Mouse (Mus musculus) ovary, postnatal 10 days (tissue): ENCODE measurements around the gene Tmem221.
A peak's percentile ranks its signal among the peaks of the same experiment; 100 is the strongest.

Experiments
- DNase-seq: peaks from one replicate; pipeline ENCODE4 v3.0.0; 2022; ENCODE audit warnings: low spot score

The Tmem221 gene

DNA sequence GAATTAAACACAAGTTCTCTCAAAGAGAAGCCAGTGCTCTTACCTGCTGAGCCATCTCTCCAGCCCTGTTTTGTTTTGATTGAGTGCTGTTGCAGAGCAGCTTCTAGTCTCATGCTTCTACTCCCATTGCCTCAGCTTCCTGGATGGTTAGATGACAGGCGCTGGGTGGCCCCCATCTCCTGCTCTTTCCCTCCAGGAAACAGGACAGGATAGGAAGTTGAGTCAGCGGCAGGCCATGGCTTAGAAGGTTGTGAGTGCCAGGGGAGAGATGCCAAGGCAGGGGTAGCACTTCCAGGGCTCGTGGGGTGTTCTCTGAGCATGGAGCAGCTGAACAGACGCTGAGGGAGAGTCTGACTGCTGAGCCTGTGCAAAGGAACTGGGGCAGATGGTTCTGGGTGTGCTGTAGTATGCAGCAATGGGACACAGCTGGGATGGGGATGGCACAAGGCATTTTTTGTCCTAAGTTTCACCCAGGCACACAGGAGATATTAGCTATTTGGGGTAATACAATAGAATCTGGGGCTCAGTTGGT is 19.3 kb upstream of the Tmem221 start:
- no peak for DNase-seq

GRCm38 (mm10) chr8:71575020-71575419 is 16.3 kb upstream of the Tmem221 start:
- no peak for DNase-seq

DNA sequence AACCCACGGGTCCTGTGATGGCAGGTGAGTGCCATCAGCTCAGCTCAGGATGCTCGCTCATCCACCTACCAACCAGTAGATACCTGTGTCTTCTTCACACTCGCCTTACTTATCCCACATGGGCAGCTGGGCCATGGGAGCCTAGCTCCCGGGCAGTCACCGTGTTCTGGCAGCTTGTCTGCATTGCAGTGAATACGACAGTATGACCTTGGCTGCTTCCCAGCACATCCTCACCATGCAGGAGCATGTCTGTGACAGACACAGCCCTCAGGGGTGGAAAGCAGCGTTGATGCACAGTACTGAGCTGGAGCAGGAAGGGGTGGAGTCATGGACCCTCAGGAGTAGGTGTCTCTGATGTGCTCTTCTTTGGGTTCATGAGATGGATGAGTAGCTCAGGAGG is 15.8 kb upstream of the Tmem221 start:
- DNase-seq, result no peak

DNA sequence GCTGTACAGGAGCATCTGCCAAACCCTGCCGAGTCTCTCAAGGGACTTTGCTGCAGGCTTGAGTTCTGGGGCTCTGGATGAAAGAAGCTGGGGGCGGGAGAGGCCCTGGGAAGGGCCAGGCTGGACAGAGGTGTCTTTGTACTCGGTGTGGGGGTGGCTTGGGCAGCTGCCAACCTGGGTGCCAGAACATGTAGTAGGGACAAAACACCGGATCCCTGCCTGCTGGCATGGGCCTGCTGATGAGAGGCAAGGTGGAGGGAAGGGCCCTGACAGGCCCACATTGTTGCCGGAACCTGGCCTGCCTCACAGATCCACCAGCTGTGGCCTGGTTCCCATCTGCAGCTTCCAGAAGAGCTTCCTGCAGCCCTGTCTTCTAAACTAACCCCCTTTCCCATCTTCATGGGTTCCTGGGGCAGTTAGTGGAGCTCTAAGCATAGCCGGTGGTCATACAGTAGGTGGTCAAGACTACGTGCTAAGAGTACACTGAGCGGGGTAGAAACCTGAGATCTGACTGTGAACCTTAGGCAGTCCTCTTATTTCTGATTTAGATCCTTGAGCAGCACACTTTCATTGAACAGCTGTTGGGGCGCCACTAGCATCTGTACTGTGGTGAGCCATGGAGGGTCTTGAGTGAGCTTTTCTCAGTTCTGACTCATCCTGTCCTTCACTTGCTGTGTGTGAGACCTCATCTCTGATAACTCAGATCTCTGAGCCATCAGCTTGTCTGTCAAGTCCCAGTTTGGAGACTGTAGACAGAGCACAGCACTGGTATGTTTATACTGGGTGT is 14.4 kb upstream of the Tmem221 start:
- DNase-seq, result no peak

DNA sequence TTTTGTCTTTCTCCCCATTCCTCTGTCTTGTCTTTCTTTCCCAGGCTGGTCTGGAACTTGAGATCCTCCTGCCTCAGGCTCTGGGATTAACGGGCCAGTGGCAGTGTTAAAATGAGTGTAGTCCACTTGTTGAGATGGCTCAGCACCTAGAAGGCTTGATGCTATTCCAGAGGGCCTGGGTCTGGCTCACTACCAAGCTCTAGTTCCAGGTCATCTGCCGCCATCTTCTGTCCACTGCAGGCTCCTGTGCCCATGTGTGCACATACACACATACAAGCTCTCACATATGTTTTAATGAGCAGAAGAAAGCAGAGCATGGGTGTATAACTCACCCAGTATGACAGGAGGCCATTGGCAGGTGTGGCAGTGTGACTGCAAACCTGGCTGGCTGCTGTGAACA is 13.4 kb upstream of the Tmem221 start:
- DNase-seq, result no peak

GRCm38 (mm10) chr8:71570291-71570954 is 11.8 kb upstream of the Tmem221 start:
- peak; percentile 78 for DNase-seq

DNA sequence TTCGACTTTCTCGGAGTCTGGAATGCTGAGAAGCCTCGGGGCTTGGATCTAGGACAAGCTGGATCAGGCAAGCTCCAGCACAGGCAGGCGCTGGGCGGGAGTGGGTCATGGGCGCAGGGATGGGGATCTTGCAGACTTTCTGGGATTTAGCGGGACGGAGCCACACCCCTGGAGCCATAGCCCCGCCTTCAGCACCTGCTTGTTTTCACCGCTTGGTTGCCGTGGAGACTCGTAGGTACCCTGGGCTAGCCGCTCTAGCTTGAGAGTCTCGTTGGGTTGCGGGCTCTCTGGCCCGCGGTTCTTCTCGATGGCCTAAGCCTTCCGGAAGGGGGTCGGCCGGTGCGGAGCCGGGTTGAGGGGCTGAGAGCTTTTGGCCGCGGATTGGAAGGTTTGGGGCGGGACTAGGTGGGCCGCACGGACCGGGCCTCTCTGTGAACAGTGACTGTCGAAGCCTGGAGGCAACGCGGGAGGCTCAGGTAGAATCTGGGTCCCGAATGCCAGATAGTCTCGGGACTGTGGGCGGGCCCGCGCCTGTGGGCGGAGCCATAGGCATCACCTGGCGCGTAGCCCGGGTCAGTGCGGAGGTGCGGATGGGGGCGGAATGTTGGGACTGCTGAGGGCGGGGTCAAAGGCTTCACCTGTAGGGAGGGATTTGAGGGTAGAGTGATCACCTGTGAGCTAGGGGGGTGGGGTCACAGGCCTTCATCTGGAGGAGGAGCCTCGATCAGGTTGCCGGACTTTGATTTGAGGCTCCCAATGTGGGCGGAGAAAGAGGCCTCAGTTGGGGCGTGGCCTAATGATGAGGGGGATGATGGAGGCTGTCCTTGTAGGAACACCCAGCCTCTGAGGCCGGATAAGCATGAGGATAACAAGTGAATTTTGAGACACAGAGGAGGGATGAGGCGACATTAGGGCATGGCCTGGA is 11.0 kb upstream of the Tmem221 start:
- peak; percentile 83 for DNase-seq

GRCm38 (mm10) chr8:71568941-71569340 is 10.3 kb upstream of the Tmem221 start:
- DNase-seq, result no peak

DNA sequence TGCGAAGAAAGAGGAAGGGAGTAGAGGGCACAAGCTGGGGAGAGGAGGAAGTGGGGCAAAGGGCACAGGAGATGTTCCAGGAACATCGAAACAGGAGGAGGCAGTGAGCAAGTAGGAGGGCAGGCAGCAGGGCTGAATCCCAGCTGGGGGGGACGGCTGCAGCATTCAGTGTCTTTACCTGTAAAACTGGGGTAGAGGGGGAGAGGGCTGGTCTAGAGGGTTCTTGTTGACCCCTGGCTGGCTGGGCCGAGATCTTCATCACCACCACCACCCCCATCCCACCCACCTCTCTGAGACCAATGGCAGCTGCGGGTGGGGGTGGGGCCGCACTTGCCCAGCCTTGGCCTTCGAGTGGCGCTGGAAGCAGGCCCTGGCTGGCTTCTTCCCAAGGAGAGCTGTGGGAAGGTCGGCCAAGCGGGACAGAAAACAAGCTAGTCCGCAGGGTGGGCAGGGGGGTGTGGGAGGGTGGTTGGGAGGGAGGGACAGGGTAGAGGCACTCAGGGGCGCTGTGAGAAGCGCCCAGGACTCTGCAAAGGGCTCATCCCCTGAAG is 9.8 kb upstream of the Tmem221 start, which contains the start of gene Slc27a1:
Gene Slc27a1, plus strand, starts transcription at position 496 of the 551 bp plus-strand sequence.
- DNase-seq, result peak; percentile 54

DNA sequence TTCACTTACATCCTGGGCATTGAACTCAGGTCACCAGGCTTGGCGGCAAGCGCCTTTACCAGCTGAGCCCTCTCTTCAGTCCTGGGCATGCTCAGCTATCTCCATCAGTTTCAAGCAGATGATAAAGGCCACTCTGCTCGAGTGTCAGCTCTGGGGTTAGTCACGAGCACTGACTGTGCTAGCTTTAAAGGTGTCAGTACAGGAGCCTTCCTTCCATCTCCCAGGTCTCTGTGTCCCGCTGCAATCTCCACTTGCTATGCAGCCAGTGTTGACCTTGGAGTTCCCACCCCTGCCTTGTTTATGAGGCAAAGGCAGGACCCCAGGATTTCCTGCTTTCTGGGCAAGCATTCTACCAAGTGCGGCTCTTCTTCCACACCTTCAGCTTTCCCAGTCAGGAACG is 8.9 kb upstream of the Tmem221 start:
- DNase-seq, result no peak

- no peak for DNase-seq
Observed at GRCm38 (mm10) chr8:71566501-71566900, 7.8 kb upstream of the Tmem221 start, which contains the start of gene Nxnl1. Gene Nxnl1 (minus strand): TSS chr8:71566601.

GRCm38 (mm10) chr8:71563992-71564391 is 5.3 kb upstream of the Tmem221 start:
- no peak for DNase-seq

DNA sequence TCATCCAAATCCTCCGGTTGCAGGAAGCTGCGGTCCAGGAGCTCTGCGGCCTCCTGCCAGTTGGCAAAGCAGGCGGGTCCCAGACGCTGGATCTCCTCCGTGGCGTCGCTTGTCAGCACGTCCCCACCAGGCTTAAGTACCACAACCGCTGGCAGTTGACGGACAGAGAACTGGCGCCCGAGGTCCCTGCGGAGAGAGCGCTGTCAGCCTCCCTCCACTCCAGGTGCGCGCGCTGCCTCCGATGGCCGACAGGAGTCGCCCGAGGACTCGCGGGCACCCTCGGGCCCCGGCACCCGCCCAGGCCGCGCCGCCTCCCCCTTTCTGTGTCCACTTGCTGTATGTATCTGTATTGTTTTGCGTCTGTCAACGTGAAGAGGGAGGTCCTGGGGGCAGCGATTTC is 4.1 kb upstream of the Tmem221 start:
- peak; percentile 75 for DNase-seq

DNA sequence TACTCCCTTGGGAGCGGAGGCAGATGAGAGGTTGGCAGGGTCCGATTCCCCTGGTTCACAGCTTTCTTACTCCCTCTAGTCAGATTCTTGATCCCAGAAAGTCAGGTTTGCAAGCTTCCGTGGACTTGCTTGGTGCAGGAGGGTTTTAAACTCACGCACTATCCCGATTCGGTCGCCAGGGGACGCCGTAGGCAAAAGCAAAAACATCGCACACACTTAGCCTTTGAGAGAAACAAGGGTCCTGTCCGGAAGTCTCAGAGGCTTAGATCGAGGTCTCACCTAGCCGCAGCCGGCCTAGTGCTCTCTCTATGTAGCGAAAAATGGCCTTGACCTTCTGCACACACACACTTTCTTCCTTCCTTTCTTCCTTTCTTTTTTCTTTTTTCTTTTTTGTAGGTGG is 2.7 kb upstream of the Tmem221 start:
- DNase-seq, result no peak

DNA sequence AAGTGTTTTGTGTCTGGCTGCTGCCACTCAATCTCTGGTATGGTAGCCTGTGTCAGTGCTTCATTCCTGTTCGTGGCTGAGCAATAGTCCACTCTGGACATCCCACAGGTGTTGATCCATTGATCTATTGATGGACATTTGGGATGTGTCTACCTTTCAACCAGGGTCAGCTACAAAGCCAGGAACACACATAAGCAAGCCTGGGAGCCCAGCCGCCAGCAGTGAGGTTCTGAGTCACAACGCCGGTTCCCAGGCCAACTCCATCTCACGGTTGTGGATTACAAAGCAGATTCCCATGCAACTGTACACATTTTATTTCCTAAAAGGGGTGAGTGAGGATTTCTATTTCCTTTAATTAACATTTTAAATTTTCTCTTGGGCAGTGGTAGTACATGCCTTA is 2.1 kb upstream of the Tmem221 start:
- DNase-seq, result no peak

GRCm38 (mm10) chr8:71560071-71560470 is 1.4 kb upstream of the Tmem221 start:
- no peak for DNase-seq

DNA sequence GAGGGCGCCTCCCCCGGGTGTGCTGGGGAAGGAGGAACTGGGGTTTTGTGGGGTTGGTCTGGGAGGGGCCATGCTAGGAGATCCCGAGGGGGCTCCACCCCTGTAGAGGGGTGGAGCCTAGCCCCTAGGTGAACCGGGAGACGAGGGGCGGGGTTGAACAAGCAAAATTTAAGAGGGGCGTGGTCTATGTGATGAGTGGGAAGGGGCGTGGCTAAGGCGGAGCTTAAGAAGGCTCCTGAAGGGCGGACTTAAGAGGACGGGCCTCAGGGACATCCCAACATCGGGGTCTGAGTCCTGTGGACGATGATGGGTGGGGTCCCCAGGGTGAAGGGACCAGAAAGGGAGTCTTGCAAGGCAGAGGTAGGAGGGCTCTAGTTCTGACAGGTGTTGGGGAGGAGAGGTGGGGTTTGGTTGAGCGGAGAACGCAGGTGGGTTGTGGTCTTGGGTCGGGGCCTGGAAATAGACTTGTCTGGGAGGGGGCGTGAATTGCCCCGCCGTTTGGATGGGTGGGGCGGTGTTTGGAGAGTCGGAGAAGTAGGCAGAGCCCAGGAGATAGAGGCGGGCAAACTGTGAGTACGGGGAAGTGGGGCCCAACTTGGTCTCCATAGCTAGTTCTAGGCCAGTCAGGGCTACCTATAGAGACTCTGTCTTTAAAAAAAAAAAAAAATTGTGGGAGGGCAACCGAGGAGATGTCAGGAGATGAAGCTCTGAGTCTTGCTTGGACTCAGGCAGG is 453 bp upstream of the Tmem221 start:
- DNase-seq, result no peak

GRCm38 (mm10) chr8:71554644-71555043 is 4.0 kb downstream of the Tmem221 start:
- no peak for DNase-seq

- no peak for DNase-seq
Observed at GRCm38 (mm10) chr8:71554001-71554400, 4.7 kb downstream of the Tmem221 start.

DNA sequence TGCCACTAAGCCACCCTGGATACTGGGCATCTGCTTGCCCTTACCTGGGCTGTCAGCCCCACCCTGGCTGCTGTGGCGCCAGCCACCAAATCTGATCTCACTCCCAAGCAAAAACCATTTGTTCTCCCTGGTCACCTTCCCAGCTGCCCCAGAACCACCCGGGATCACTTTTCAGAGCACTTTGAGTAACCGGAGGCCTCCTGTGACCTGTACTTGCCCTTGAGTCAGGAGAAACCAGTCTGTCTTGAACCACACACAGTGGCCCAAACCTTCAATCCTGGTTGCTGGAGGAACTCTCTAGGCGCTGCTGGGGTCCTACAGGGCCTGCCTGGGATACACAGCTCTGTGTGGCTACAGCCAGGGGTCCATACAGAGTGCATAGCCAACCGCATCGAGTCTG is 5.9 kb downstream of the Tmem221 start:
- DNase-seq, result no peak

DNA sequence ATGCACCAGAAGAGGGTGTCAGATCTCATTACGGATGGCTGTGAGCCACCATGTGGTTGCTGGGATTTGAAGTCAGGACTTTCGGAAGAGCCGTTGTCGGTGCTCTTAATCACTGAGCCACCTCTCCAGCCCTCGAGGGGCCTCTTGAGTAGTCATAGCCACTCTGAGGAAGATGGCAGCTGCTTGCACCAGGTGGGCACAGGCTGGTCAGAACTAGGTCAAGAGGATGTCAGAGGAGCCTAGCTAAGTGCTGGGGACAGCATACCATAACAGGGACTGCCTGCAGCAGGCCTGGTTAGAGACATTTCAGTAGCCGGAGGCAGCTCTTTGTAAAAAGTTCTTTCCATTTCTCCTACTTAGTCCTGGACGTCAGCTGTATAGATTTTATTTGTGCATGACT is 7.9 kb downstream of the Tmem221 start:
- no peak for DNase-seq
